Mouse (Mus musculus) myocyte (in vitro differentiated cells): ENCODE measurements around the gene Myo16.

Source experiments
- CEBPB ChIP-seq: IDR thresholded peaks from 2 replicates; pipeline ENCODE4 v1.6.1; 2011; ENCODE audit warnings: mild to moderate bottlenecking, moderate library complexity; ENCODE audit not compliant: poor library complexity, insufficient read depth, severe bottlenecking
- E2F4 ChIP-seq: IDR thresholded peaks from one replicate; pipeline ENCODE4 v1.6.1; 2011; ENCODE audit warnings: mild to moderate bottlenecking, control low read depth, moderate library complexity; ENCODE audit not compliant: insufficient read depth
- MAX ChIP-seq: IDR thresholded peaks from one replicate; pipeline ENCODE4 v1.6.1; 2011; ENCODE audit warnings: low read depth, mild to moderate bottlenecking, control low read depth
- MYOD1 ChIP-seq, 3 experiments: IDR thresholded peaks; one replicate each; pipeline ENCODE4 v1.6.1; 2011; ENCODE audit warnings: control low read depth in 2 of 3, low read depth in 2 of 3, mild to moderate bottlenecking in 2 of 3, moderate library complexity in 1 of 3; ENCODE audit not compliant: insufficient read length in 2 of 3, control insufficient read depth in 1 of 3
- MYOG ChIP-seq, 3 experiments: IDR thresholded peaks; one replicate each; pipeline ENCODE4 v1.6.1; 2011; ENCODE audit warnings: control low read depth in 2 of 3, low read depth in 2 of 3, mild to moderate bottlenecking in 2 of 3; ENCODE audit not compliant: insufficient read length in 2 of 3, control insufficient read depth in 1 of 3, insufficient read depth in 1 of 3
- POLR2A ChIP-seq: IDR thresholded peaks from one replicate; pipeline ENCODE4 v1.6.1; 2011; ENCODE audit warnings: low read depth, mild to moderate bottlenecking, control low read depth, moderate library complexity; ENCODE audit not compliant: insufficient read length
- POLR2AphosphoS2 ChIP-seq: IDR thresholded peaks from one replicate; pipeline ENCODE4 v1.6.1; 2011; ENCODE audit warnings: low read depth, control low read depth; ENCODE audit not compliant: insufficient read length
- REST ChIP-seq: IDR thresholded peaks from one replicate; pipeline ENCODE4 v1.6.1; 2011; ENCODE audit warnings: mild to moderate bottlenecking, control low read depth, moderate library complexity; ENCODE audit not compliant: insufficient read depth, insufficient read length
- SRF ChIP-seq: IDR thresholded peaks from one replicate; pipeline ENCODE4 v1.6.1; 2011; ENCODE audit warnings: low read depth; ENCODE audit not compliant: control insufficient read depth, insufficient read length
- TCF12 ChIP-seq: IDR thresholded peaks from one replicate; pipeline ENCODE4 v1.6.1; 2011; ENCODE audit warnings: mild to moderate bottlenecking, control low read depth; ENCODE audit not compliant: poor library complexity, insufficient read depth, severe bottlenecking
- TCF3 ChIP-seq: IDR thresholded peaks from one replicate; pipeline ENCODE4 v1.6.1; 2011; ENCODE audit warnings: low read depth, control low read depth; ENCODE audit not compliant: insufficient read length
- USF1 ChIP-seq: IDR thresholded peaks from one replicate; pipeline ENCODE4 v1.6.1; 2011; ENCODE audit warnings: low read depth, mild to moderate bottlenecking, control low read depth, moderate library complexity

DNA sequence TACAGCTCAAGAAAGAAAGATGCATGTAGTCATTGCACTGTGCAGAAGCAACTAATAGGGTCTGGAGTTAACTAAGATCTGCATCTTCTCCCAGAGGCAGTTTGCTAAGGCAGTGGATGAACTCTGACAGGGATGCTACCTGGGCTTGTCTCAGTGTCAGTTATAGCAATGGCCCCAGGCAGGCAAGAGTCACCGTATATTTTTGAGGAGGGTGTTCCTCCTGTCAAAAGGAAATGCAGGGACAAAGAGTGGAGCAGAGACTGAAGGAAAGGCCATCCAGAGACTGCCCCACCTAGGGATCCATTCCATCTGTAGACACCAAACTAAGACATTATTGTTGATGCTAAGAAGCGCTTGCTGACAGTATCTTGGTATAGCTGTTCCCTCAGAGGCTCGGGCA is 7.4 kb downstream of the Myo16 start:
- TF ChIP-seq CEBPB (no peak), POLR2A (no peak), MAX (no peak), USF1 (no peak), SRF (no peak), MYOG (IDR thresholded peaks at IDR 0.05; ENCODE audit: control insufficient read depth in 1 of 3, insufficient read depth in 1 of 3, insufficient read length in 2 of 3, low read depth in 2 of 3) (no peak), TCF12 (no peak), POLR2AphosphoS2 (no peak), MYOD1 (IDR thresholded peaks at IDR 0.05; ENCODE audit: control insufficient read depth in 1 of 3, insufficient read length in 2 of 3, low read depth in 2 of 3) (no peak), E2F4 (no peak), TCF3 (no peak), REST (no peak)
